Mouse (Mus musculus) embryonic facial prominence, embryonic 11.5 days (tissue): ENCODE measurements around the gene Prpf18. TPM values are rescaled to one million over a fixed set of nuclear protein-coding genes. Genes with fewer than 3 reads are reported as not detected.

Experiments
- ATAC-seq: fragments of 200-750 bp; cut with Nextera tagmentation; replicated peaks from 2 replicates; pipeline ENCODE4 v1.8.0; 2017; ENCODE audit warnings: low read depth; ENCODE audit not compliant: insufficient number of reproducible peaks, low FRiP score, low TSS enrichment
- DNase-seq: peaks from one replicate; pipeline ENCODE4 v3.0.0-alpha.2; 2015; ENCODE audit warnings: low spot score
- H3K27ac ChIP-seq: fragments of 300-500 bp; sonication (generic); replicated peaks from 2 replicates; pipeline ENCODE4 v1.5.1; 2014; ENCODE audit warnings: mild to moderate bottlenecking, low read depth, low read length, control low read depth
- H3K27me3 ChIP-seq: fragments of 300-500 bp; sonication (generic); 2 replicates; pipeline ENCODE4 v1.6.1; 2014; ENCODE audit warnings: mild to moderate bottlenecking, low read length, moderate library complexity, mixed read lengths; ENCODE audit not compliant: control insufficient read depth, insufficient read depth
- H3K36me3 ChIP-seq: fragments of 300-500 bp; sonication (generic); replicated peaks from 2 replicates; pipeline ENCODE4 v1.6.1; 2014; ENCODE audit warnings: low read depth, mild to moderate bottlenecking, low read length, moderate library complexity, mixed read lengths; ENCODE audit not compliant: control insufficient read depth, insufficient read depth
- H3K4me1 ChIP-seq: fragments of 300-500 bp; sonication (generic); 2 replicates; pipeline ENCODE4 v1.6.1; 2014; ENCODE audit warnings: low read length, mixed read lengths; ENCODE audit not compliant: control insufficient read depth, insufficient read depth
- H3K4me2 ChIP-seq: fragments of 300-500 bp; sonication (generic); 2 replicates; pipeline ENCODE4 v1.6.1; 2014; ENCODE audit warnings: low read depth, mild to moderate bottlenecking, control low read depth, low read length, moderate library complexity
- H3K4me3 ChIP-seq: fragments of 300-500 bp; sonication (generic); 2 replicates; pipeline ENCODE4 v1.5.1; 2014; ENCODE audit warnings: low read depth, low read length, control low read depth
- H3K9ac ChIP-seq: fragments of 300-500 bp; sonication (generic); replicated peaks from 2 replicates; pipeline ENCODE4 v1.6.1; 2014; ENCODE audit warnings: mild to moderate bottlenecking, control low read depth, low read length
- H3K9me3 ChIP-seq: fragments of 300-500 bp; sonication (generic); replicated peaks from 2 replicates; pipeline ENCODE4 v1.6.1; 2016; ENCODE audit warnings: mild to moderate bottlenecking, low read length, inconsistent platforms, mixed read lengths; ENCODE audit not compliant: control insufficient read depth
- WGBS: fragments of 180-500 bp; shearing (Covaris S2); extraction: QIAGEN DNeasy Blood & Tissue Kit; methylation state at CpG from one replicate; pipeline ENCODE4 v1.1.7; 2014; 5-methylcytosine and 5-hydroxymethylcytosine counted together
- polyA plus RNA-seq: library from polyadenylated mRNA; unstranded; fragments of >200 nt; fragmentation: Nextera tagmentation; extraction: Ambion mirVana; gene quantifications from 2 replicates; pipeline ENCODE4 v1.2.1, GENCODE M21; 2014

Prpf18 gene
- polyA plus RNA-seq, 1 experiment from 2014 or later = 37.7 TPM

DNA sequence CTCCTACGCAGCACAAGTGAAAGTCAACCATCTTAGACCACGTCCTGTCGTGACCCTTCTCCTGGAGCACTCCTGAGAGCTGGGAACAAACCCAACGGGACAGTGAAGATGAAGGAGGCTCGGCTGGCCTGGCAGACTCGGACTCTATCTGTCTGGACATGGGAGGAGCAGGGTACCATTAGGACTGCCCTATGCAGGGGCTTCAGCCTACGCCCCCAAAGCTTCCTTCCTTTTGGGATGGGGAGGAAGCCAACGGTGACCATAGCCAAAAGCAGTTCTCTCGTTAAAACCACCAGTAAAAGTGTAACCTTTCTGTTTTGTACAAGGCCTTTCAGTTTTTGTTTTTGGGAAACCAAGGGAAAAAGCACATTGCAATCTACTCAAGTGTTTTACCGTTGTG is 40.2 kb downstream of the Prpf18 start:
- Histone ChIP-seq H3K36me3 (peaks cover 3% of the 10 kb centered on the region), H3K9me3 (no peaks in the 10 kb centered on the region), H3K27ac (no peak overlapping the region), H3K27me3 (no peaks in the 10 kb centered on the region), H3K4me1 (no peaks in the 10 kb centered on the region), H3K9ac (no peak overlapping the region), H3K4me2 (no peak overlapping the region), H3K4me3 (no peak overlapping the region)
- WGBS = 94% methylated on average over 10 of the region's 10 CpGs
- ATAC-seq = no peak
- no peak for DNase-seq

DNA sequence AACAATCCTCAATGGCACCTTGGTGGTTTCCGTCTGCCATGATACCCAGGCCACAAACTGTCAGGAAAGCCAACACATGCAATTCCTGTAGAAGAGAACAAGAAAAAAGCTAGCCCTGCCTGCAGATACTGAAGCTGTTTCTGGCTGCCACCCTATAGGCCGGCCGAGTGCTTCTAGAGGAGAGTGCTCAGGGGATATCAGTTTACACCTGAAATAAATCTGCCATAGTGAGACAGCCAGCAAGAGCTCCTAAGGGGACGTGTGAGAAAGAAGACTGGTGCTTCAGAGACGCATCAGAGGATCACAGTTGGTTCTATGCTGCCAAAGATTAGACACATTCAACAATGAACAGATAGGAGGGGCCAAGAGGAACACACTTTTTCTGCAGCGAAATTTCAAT is 40.6 kb downstream of the Prpf18 start:
- ATAC-seq = no peak
- Histone ChIP-seq H3K4me1 (no peaks in the 10 kb centered on the region), H3K9me3 (no peaks in the 10 kb centered on the region), H3K4me2 (no peak overlapping the region), H3K27ac (no peak overlapping the region), H3K4me3 (no peak overlapping the region), H3K27me3 (no peaks in the 10 kb centered on the region), H3K36me3 (peaks cover 3% of the 10 kb centered on the region), H3K9ac (no peak overlapping the region)
- DNase-seq = no peak
- WGBS = 68% methylated on average over 6 of the region's 6 CpGs

DNA sequence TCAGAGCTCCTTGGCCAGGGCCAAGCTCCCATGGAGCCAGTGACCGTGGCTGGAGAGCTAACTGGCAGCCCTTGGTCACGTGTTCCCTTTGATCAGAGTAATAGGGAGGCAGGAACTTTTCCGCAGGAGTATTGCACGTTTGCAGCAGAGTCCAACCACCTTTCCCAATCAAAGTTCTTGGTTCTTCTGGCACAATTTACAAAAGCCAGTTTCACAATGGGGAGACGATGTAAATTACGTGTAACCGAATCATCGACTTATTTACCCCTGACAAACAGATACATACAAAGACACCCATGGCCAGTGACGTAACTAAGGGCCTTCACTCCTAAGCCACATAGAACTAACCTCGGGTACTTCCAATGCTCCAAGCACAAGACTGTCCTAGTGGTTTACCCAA is 42.5 kb downstream of the Prpf18 start:
- WGBS = 91% methylated on average over 10 of the region's 10 CpGs

DNA sequence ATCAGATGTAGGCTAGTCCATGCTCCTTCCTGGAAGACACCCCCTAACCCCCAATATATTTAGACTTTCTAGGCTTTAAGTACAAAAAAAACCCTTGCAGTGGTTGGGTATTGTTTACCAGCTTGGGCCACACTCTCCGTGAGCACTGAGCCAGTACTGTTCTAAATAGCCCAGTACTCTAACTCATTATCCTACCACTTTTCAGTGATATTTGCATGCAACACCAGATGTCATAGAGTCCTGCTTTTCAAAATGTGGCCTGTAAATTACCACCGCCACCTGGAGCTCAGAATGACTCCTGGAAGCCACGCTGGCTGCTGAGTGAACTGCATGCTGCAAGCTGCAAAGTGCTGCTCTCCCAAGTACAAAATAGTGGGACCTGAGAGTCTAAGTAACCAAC is 43.7 kb downstream of the Prpf18 start:
- H3K9me3 ChIP-seq = no peaks in the 10 kb centered on the region
- DNase-seq (no peak), ATAC-seq (no peak)
- H3K27ac ChIP-seq = no peak overlapping the region
- no peak overlapping the region for H3K4me2 ChIP-seq
- H3K4me3 ChIP-seq = no peak overlapping the region
- no peaks in the 10 kb centered on the region for H3K27me3 ChIP-seq
- no peaks in the 10 kb centered on the region for H3K4me1 ChIP-seq
- peaks cover 15% of the 10 kb centered on the region for H3K36me3 ChIP-seq
- no peak overlapping the region for H3K9ac ChIP-seq
- 78% methylated on average over 3 of the region's 3 CpGs for WGBS

More for the DNA sequence above, 42.5 kb downstream of the Prpf18 start:
- Histone ChIP-seq H3K4me2 (no peak overlapping the region), H3K4me1 (no peaks in the 10 kb centered on the region), H3K4me3 (no peak overlapping the region), H3K9me3 (no peaks in the 10 kb centered on the region), H3K36me3 (peaks cover 7% of the 10 kb centered on the region), H3K27ac (no peak overlapping the region), H3K27me3 (no peaks in the 10 kb centered on the region), H3K9ac (no peak overlapping the region)
- no peak for DNase-seq
- no peak for ATAC-seq

DNA sequence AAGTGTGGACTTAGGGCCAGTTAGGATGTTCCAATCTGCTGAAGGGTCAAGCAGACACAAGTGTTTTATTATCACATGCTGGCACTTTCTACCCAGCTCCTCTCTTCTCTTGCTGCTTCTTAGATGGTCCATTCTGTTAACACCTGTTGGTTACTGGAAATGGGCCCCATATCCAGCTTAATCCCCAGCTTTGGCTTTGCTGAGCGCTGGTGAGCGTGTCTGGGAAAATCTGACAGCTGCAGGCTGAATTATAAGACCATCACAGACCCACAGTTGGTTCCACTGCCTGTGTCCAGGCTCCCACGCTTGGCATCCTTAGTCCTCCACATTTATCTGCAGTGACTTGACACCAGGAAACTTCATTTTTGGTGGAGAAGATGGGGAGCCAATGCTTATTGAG is 45.4 kb downstream of the Prpf18 start:
- DNase-seq (no peak), ATAC-seq (no peak)
- H3K9ac ChIP-seq = no peak overlapping the region
- H3K36me3 ChIP-seq = peaks cover 18% of the 10 kb centered on the region
- no peak overlapping the region for H3K4me2 ChIP-seq
- WGBS = 90% methylated on average over 3 of the region's 3 CpGs
- H3K4me3 ChIP-seq = no peak overlapping the region
- no peaks in the 10 kb centered on the region for H3K4me1 ChIP-seq
- no peaks in the 10 kb centered on the region for H3K27me3 ChIP-seq
- no peaks in the 10 kb centered on the region for H3K9me3 ChIP-seq
- no peak overlapping the region for H3K27ac ChIP-seq

DNA sequence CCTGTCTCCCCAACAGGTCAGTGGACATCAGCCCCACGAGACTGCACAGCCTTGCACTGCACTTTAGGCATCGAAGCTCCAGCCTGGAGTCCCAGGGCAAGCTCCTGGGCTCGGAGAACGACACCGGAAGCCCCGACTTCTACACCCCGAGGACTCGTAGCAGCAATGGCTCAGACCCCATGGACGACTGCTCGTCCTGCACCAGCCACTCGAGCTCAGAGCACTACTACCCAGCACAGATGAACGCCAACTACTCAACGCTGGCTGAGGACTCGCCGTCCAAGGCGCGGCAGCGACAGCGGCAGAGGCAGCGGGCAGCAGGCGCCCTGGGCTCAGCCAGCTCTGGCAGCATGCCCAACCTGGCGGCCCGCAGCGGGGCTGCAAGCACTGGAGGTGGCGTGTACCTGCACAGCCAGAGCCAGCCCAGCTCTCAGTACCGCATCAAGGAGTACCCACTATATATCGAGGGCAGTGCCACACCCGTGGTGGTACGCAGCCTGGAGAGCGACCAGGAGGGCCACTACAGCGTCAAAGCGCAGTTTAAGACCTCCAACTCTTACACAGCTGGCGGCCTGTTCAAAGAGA is 48.5 kb downstream of the Prpf18 start:
- Histone ChIP-seq H3K27me3 (no peaks in the 10 kb centered on the region), H3K27ac (no peak overlapping the region), H3K4me3 (no peak overlapping the region), H3K9me3 (no peaks in the 10 kb centered on the region), H3K9ac (no peak overlapping the region), H3K36me3 (peaks cover 15% of the 10 kb centered on the region), H3K4me2 (no peak overlapping the region), H3K4me1 (no peaks in the 10 kb centered on the region; the same call in 1 of the 2 replicates)
- DNase-seq (no peak), ATAC-seq (no peak)
- 89% methylated on average over 33 of the region's 33 CpGs for WGBS

DNA sequence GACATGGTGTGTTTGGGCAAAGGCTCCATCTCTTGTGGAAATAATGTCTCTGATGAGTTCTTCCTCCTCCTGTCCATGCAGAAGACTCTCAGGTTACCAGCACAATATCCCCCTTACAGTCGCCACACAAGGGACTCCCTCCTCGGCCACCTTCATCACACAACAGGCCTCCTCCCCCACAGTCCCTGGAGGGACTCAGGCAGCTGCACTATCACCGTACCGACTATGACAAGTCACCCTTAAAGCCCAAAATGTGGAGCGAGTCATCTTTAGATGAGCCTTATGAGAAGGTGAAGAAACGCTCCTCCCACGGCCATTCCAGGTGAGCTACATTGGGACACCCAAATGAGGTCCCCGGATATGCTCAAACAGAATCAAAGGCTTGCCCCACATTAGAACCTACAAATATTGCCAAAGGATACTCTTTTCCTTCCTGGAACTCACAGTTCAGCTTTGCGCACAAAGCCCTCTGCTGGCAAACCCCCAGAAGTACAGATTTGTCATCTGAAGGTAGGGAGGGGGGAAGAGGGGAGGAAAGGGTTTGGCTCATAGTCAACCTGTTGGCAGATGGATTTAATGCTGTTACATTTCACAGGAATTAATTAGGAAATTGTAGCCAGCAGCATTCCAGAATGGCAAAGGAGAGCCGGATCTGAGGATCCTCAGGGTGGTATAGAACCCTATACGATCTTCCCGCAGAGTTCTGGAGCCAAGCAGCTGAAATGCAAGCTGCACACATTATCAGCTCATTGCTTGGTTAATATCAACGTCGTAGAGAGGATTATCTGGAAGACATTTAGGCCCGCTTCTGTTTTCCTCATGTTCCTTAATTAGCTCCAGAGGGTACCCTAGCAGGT is 50.7 kb downstream of the Prpf18 start:
- H3K27ac ChIP-seq = 0 out of 2 replicates have a peak overlapping the region, but pooled peaks have one; percentile 9
- 47% methylated on average over 15 of the region's 15 CpGs for WGBS
- no peaks in the 10 kb centered on the region for H3K9me3 ChIP-seq
- no peaks in the 10 kb centered on the region; the same call in 1 of the 2 replicates for H3K4me1 ChIP-seq
- ATAC-seq (no peak), DNase-seq (peak; percentile 71)
- H3K4me3 ChIP-seq = no peak overlapping the region
- H3K36me3 ChIP-seq = peaks cover 15% of the 10 kb centered on the region
- no peak overlapping the region for H3K9ac ChIP-seq
- H3K27me3 ChIP-seq = no peaks in the 10 kb centered on the region
- no peak overlapping the region for H3K4me2 ChIP-seq

DNA sequence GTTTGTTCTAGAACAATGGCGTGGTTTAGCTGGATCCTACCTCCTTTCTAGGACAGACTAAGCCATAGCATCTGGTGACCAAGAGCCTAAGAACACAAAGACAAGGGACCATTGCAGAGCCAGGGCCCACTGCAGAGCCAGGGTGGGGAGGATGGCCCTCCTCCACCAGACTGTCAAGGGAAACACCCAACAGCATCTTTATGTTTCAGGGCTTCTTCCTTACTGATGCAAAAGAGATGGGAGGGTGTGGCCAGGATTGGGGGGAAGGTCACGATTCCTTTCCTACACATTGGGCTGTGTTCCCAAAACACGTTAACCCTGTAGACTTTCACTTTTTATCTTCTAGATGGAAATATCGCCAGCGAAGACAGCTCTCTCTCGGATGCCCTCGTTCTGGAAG is 54.9 kb downstream of the Prpf18 start:
- DNase-seq = no peak
- H3K4me3 ChIP-seq = no peak overlapping the region
- no peaks in the 10 kb centered on the region for H3K9me3 ChIP-seq
- 92% methylated on average over 7 of the region's 7 CpGs for WGBS
- H3K4me1 ChIP-seq = no peaks in the 10 kb centered on the region; the same call in 1 of the 2 replicates
- H3K4me2 ChIP-seq = no peak overlapping the region
- peaks cover 20% of the 10 kb centered on the region for H3K36me3 ChIP-seq
- no peak for ATAC-seq
- H3K27ac ChIP-seq = no peak overlapping the region
- no peak overlapping the region for H3K9ac ChIP-seq
- no peaks in the 10 kb centered on the region for H3K27me3 ChIP-seq
